Mouse (Mus musculus) embryo, embryonic 10 days (tissue): ENCODE data around the gene Add2.
A peak's percentile ranks its signal among the peaks of the same experiment; 100 is the strongest.
"Not testable (repeated sequence)": the region's sequence is repeated elsewhere in the genome, so short reads cannot be mapped to it uniquely, and the experiment has no call there.

Source experiments
- DNase-seq: peaks from one replicate; pipeline ENCODE4 v3.0.0-alpha.2; 2015; ENCODE audit warnings: low spot score

Gene Add2

DNA sequence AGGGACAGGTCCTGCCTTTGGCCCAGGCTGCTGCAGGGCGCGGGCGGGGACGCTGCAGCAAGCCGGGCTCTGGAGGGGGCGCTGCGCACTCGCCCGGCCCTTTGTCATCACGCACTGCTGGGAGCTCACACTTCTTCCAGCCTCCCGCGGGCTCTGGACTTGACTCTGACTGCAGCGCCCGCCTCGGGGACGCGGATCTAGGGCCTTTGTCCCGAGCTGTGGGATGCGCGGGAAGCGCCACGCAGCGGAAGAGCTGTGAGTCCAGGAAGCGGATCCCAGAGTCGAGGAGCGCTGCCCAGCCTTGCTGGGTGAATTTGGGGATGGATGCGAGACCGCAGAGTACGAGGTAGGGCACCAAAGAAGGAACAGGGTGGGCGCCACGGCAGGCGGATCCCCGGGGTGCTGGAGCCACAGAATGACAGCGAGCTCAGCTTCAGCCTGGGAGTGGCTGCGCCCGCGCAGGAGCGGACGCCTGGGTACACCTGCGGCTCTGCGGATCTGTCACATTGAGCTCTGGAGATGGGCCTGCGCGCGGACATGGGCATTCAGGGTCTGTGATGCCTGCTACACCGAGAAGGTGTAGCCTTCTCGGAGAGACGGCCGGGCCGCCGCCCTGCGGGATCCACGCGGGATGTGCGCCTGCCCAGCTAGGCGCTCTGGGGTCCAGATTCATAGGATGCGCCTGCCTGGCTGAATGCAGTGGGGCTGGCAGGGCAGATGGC is at the start of gene Add2:
TSS of gene Add2 (plus strand) at position 81 of the 722 bp plus-strand sequence.
- peak; percentile 74 for DNase-seq

- not testable (repeated sequence) for DNase-seq
Observed at GRCm38 (mm10) chr6:85978736-85979135, 49.7 kb upstream of the Add2 start.

GRCm38 (mm10) chr6:85984351-85984750 is 44.1 kb upstream of the Add2 start:
- DNase-seq, result no peak

GRCm38 (mm10) chr6:85989570-85989969 is 38.9 kb upstream of the Add2 start:
- DNase-seq, result not testable (repeated sequence)

- not testable (repeated sequence) for DNase-seq
Observed at GRCm38 (mm10) chr6:85990774-85991173, 37.7 kb upstream of the Add2 start.

DNA sequence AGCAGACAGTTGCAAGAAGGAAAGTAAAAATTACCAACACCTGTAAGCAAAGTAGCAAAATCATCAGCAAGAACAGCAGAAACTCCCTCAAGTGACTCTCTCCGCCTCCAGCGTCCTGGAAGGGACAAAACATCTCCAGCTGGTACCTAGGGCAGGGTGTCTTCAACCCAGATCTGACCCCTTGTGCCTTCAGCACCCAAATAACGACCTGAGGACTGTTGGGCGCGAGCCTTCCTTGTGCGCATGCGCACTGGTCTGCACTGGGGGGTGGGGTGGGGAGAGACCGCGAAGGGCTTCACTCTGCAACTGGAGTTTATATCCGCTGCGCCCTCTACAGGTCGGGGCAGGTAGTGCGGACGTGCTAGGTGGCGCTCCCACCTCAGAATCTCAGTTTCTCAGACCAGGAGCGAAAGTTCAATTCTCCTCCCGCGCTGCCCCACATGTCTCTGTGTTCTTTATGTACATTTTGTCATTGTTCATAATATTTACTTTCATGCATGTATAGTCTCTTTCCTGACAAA is 25.0 kb upstream of the Add2 start:
- no peak for DNase-seq

- peak; percentile 94 for DNase-seq
Observed at GRCm38 (mm10) chr6:86004271-86005148, 24.0 kb upstream of the Add2 start.

GRCm38 (mm10) chr6:86009980-86010379 is 18.5 kb upstream of the Add2 start:
- DNase-seq, result peak; percentile 58

DNA sequence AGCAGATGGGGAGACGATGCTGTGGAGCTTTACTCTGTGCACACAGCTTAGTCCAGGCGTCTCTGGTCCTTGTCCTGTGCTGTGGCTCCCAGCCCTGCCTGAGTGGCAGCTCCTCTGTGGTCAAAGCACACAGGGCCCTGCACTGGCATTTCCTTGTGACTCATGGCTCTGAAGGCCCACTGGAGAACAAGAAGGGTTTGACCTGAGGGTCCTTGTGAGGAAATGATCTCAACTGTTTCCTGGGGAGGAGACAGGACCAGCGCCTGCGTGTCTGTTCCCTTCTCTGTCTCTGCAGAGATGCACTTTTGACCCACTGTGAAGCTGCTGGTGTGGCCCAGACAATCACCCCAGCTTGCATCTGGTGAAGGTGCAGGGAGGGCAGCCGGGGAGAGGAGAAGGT is 13.7 kb upstream of the Add2 start:
- not testable (repeated sequence) for DNase-seq

GRCm38 (mm10) chr6:86015871-86016270 is 12.6 kb upstream of the Add2 start, which contains the start of gene Figla:
Figla (plus strand) TSS chr6:86016171.
- DNase-seq, result no peak

- DNase-seq, result no peak
Observed at GRCm38 (mm10) chr6:86016793-86017350, 11.6 kb upstream of the Add2 start.

DNA sequence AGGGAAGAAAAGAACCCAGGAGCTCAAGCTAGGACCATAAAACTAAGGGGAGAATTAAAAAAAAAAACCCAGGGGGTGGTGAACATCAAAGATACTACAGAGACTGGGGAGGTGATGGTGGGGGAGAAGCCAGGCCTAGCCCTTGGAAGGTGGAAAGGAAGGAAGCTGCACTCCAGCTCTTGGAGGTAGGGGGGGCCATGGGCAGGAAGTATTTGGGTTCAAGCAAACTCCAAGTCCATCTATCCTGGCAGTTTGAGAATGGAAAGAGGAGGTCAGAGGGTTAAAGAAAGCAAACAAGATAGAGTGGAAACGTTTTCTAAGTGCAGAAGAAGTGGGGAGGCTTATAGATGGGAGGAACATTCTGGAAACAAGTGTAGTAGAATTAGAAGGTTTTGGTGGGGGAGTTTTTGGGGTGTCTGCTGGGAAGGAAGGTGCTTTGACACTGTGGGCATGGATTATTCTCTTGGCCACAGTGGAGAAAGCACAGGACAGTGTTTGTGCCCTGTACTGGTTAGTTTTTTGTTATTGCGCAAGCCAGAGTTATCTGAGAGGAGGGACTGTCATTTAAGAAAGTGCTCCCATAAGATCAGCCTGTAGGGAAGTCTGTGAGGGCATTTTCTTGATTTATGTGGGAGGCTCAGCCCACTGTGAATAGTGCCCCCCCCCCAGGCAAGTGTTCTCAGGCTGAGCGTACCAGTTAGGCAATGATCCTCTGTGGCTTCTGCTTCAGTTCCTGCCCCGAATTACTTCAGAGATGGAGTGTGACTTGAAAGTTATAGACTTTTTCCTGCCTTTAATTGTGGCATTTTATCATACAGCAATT is 8.9 kb upstream of the Add2 start:
- no peak for DNase-seq

DNA sequence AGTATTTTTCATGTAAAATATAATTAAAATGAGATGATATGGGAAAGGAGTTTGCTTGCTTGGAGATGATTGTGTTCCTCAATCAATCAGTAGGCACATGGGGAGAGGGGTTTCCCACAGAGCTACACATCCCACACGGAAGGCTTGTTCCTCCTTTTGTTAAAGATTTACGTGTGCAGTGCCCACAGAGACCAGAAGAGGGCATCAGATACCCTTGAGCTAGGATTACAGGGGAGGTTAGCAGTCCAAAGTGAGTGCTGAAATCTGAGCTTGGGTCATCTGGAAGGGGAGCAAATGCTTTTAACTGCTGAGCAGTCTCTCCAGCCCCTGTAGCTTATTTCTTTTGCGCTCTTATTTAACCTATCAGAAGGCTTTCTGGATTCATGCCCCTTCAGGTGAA is 7.5 kb upstream of the Add2 start:
- peak; percentile 71 for DNase-seq

DNA sequence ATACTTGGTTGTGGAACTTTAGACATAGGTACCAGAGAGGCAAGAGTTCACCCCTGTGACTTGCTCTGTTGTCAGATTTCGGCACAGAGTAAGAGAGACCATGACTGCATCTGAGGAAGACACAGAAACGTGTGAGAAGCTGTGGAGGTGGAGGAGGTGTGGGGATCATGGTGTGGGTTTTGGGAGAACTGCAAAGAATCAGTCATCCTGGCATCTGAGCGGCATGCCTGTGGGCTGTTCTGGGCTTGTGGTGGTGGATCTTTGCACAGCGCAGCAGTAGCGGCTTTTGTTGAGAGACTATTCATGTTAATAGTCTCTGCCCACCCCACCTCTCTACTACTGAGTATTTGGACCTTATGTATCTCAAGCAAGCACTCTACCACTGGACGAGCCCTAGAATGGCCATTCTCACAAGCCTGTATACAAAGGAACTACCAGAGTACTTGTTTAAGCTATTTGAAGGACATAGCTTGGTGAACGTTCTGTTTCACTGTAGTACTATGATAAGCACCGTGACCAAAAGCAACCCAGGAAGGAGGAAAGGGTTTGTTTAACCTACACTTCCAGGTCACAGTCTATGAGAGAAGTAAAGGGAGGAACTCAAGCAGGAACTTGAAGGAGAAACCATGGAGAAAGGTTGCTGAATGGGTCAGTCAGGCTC is 1.7 kb upstream of the Add2 start:
- no peak for DNase-seq

DNA sequence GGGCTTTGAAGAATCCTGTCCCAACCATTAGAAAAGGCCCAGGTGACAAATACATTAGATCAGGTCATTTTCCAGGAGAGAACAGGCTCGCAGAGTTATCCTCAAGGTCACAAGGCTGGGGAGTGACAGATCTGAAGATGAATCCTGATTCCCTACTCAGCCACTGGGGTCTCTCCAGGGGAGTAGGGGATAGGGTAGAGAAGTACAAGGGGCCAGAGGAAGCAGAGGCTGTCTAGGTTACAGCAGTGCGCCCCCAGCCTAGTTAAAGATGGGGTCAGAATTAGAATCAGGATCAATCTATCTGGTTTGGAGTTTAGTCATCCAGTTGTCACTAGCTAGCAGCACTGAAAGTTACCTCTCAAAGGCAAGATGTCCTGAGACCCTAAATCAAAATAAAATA is 331 bp upstream of the Add2 start:
- DNase-seq, result no peak

GRCm38 (mm10) chr6:86029323-86029713 is 837 bp downstream of the Add2 start:
- no peak for DNase-seq

DNA sequence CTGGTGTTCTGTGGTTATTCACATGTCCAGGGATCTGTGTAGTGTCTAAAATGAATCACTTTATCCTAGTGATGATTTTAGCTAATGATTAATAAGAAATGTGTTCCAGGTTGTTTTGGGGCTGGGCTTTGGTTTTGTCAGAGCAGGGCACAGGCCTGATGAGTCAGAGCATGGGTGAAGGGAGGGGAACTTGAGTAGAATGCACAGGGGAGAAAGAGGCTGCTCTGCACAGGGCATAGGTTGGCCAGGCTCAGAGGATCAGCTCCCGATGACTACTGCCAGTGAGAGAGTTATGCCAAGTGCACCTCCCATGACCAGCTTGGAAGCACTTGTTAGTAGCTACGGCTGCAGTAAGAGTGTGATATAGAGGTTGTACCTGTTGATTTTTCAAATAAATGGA is 3.0 kb downstream of the Add2 start:
- DNase-seq, result no peak

DNA sequence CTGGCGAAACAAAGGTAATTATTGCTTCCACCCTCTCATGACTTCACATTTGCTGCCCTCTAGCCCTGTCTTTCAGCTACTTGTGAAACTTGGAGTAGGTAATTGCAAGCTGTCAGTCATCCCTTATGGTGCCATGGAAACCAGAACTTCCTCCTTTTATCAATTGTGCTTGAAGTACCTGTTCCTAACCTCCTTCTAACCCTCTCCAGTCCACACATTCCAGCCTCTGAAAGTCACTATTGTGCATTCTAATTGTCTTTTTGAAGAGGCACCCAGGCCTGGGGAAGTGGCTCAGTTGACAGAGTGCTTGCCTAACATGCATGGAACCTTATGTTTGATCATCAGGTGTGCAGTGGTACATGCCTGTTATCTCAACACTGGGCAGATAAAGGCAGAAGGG is 5.2 kb downstream of the Add2 start:
- no peak for DNase-seq

- no peak for DNase-seq
Observed at GRCm38 (mm10) chr6:86038901-86039300, 10.4 kb downstream of the Add2 start.

DNA sequence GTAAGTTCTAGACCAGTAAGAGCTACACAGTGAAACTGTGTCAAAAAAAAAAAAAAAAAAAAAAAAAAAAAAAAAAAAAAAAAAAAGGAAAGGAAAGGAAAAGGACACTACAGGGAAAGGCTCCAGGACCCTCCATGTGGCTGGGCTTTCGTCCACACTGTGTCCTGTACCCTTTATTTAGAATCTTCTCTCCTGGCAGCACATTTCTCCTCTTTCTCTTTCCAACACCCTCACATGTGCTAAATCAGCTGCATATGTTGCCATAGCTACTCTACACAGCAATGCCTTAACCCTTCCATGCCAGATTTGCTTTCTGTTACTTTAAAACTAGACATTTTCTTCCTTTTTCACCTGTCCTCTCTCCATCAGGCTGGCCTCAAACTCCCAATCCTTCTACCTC is 11.7 kb downstream of the Add2 start:
- no peak for DNase-seq

GRCm38 (mm10) chr6:86047510-86047909 is 19.0 kb downstream of the Add2 start:
- no peak for DNase-seq
